Mouse (Mus musculus) intestine, postnatal 0 days (tissue): ENCODE results near the gene Lonrf3. TPM values are rescaled to one million over a fixed set of nuclear protein-coding genes. Genes with fewer than 3 reads are reported as not detected.

Experiments
- ATAC-seq: fragments of 200-750 bp; cut with Nextera tagmentation; 2 replicates; pipeline ENCODE4 v1.8.0; 2017; ENCODE audit warnings: mild to moderate bottlenecking, moderate TSS enrichment, moderate library complexity
- H3K27ac ChIP-seq: fragments of 300-500 bp; sonication (generic); 2 replicates; pipeline ENCODE4 v1.5.1; 2014; ENCODE audit warnings: mild to moderate bottlenecking, low read depth, low read length, moderate library complexity
- H3K27me3 ChIP-seq: fragments of 300-500 bp; sonication (generic); replicated peaks from 2 replicates; pipeline ENCODE4 v1.6.1; 2014; ENCODE audit warnings: low read length, mixed read lengths; ENCODE audit not compliant: control insufficient read depth, insufficient read depth
- H3K36me3 ChIP-seq: fragments of 300-500 bp; sonication (generic); 2 replicates; pipeline ENCODE4 v1.6.1; 2014; ENCODE audit warnings: mild to moderate bottlenecking, moderate library complexity; ENCODE audit not compliant: control insufficient read depth, insufficient read depth
- H3K4me1 ChIP-seq: fragments of 300-500 bp; sonication (generic); replicated peaks from 2 replicates; pipeline ENCODE4 v1.6.1; 2014; ENCODE audit warnings: antibody characterized with exemption, low read length, mixed read lengths; ENCODE audit not compliant: control insufficient read depth, insufficient read depth
- H3K4me2 ChIP-seq: fragments of 300-500 bp; sonication (generic); replicated peaks from 2 replicates; pipeline ENCODE4 v1.6.1; 2014; ENCODE audit warnings: low read depth, mild to moderate bottlenecking, moderate library complexity
- H3K4me3 ChIP-seq: fragments of 300-500 bp; sonication (generic); 2 replicates; pipeline ENCODE4 v1.5.1; 2014; ENCODE audit warnings: low read depth, low read length
- H3K9ac ChIP-seq: fragments of 300-500 bp; sonication (generic); 2 replicates; pipeline ENCODE4 v1.6.1; 2014; ENCODE audit warnings: mild to moderate bottlenecking, low read depth, low read length
- H3K9me3 ChIP-seq: fragments of 300-500 bp; sonication (generic); 2 replicates; pipeline ENCODE4 v1.6.1; 2016; ENCODE audit warnings: mixed run types; ENCODE audit not compliant: control insufficient read depth
- CTCF ChIP-seq: sonication (generic); IDR thresholded peaks from 2 replicates; pipeline ENCODE4 v1.5.1; 2016; ENCODE audit warnings: low read depth, mild to moderate bottlenecking, control low read depth, antibody characterized with exemption, moderate library complexity
- WGBS: fragments of 180-500 bp; shearing (Covaris S2); extraction: QIAGEN DNeasy Blood & Tissue Kit; methylation state at CpG from one replicate; pipeline ENCODE4 v1.1.7; 2014; 5-methylcytosine and 5-hydroxymethylcytosine counted together
- polyA plus RNA-seq: library from polyadenylated mRNA; unstranded; fragments of >200 nt; fragmentation: Nextera tagmentation; extraction: Ambion mirVana; gene quantifications from 2 replicates; pipeline ENCODE4 v1.2.1, GENCODE M21; 2015

Gene Lonrf3
- polyA plus RNA-seq, 1 experiment from 2014 or later: 0.64 TPM

- peak overlapping the region; percentile 17; the same call in 1 of the 2 replicates for H3K9ac ChIP-seq
- H3K9me3 ChIP-seq: no peaks in the 10 kb centered on the region
- peak; percentile 75 for ATAC-seq
- H3K27ac ChIP-seq: no peak overlapping the region
- no peak for TF ChIP-seq CTCF
- no peaks in the 10 kb centered on the region for H3K4me1 ChIP-seq
- no peaks in the 10 kb centered on the region for H3K36me3 ChIP-seq
- peak overlapping the region; percentile 50 for H3K4me3 ChIP-seq
- H3K27me3 ChIP-seq: peaks cover 2% of the 10 kb centered on the region; the same call in 1 of the 2 replicates
- peak overlapping the region; percentile 78 for H3K4me2 ChIP-seq
- 19% methylated on average over 30 of the region's 44 CpGs for WGBS
Measured at GRCm38 (mm10) chrX:36329849-36330411, 1.8 kb downstream of the Lonrf3 start.

GRCm38 (mm10) chrX:36352446-36352845, 24.3 kb downstream of the Lonrf3 start:
- Histone ChIP-seq H3K27me3 (no peaks in the 10 kb centered on the region), H3K4me3 (no peak overlapping the region), H3K4me1 (no peaks in the 10 kb centered on the region), H3K9ac (no peak overlapping the region), H3K27ac (no peak overlapping the region), H3K36me3 (no peaks in the 10 kb centered on the region), H3K4me2 (no peak overlapping the region), H3K9me3 (no peaks in the 10 kb centered on the region)
- no peak for ATAC-seq
- peak; percentile 53 for TF ChIP-seq CTCF
- 74% methylated on average over 3 of the region's 3 CpGs for WGBS

- no peak overlapping the region for H3K27ac ChIP-seq
- H3K9me3 ChIP-seq: no peaks in the 10 kb centered on the region
- no peaks in the 10 kb centered on the region for H3K4me1 ChIP-seq
- H3K4me3 ChIP-seq: no peak overlapping the region
- ATAC-seq: peak; percentile 70
- H3K36me3 ChIP-seq: no peaks in the 10 kb centered on the region
- H3K27me3 ChIP-seq: no peaks in the 10 kb centered on the region
- no peak for TF ChIP-seq CTCF
- H3K4me2 ChIP-seq: no peak overlapping the region
- no peak overlapping the region for H3K9ac ChIP-seq
Measured at GRCm38 (mm10) chrX:36385340-36385739, 57.2 kb downstream of the Lonrf3 start.

GRCm38 (mm10) chrX:36389971-36390370, 61.8 kb downstream of the Lonrf3 start:
- Histone ChIP-seq H3K9ac (no peak overlapping the region), H3K27ac (no peak overlapping the region; the same call in 1 of the 2 replicates), H3K9me3 (no peaks in the 10 kb centered on the region), H3K36me3 (no peaks in the 10 kb centered on the region), H3K4me1 (no peaks in the 10 kb centered on the region), H3K27me3 (no peaks in the 10 kb centered on the region), H3K4me2 (no peak overlapping the region), H3K4me3 (no peak overlapping the region)
- ATAC-seq: no peak
- no peak for TF ChIP-seq CTCF
- WGBS: 60% methylated on average over 3 of the region's 3 CpGs

- ATAC-seq: peak; percentile 95
- WGBS: 48% methylated on average over 2 of the region's 2 CpGs
- no peak overlapping the region for H3K9ac ChIP-seq
Measured at GRCm38 (mm10) chrX:36390503-36390902, 62.4 kb downstream of the Lonrf3 start.

GRCm38 (mm10) chrX:36392672-36393071, 64.5 kb downstream of the Lonrf3 start:
- H3K4me2 ChIP-seq: no peak overlapping the region
- H3K27me3 ChIP-seq: no peaks in the 10 kb centered on the region
- H3K27ac ChIP-seq: no peak overlapping the region
- no peaks in the 10 kb centered on the region for H3K36me3 ChIP-seq
- 68% methylated on average over 6 of the region's 6 CpGs for WGBS
- no peak for TF ChIP-seq CTCF
- no peak for ATAC-seq
- no peak overlapping the region for H3K4me3 ChIP-seq
- no peaks in the 10 kb centered on the region for H3K9me3 ChIP-seq
- no peaks in the 10 kb centered on the region for H3K4me1 ChIP-seq
- no peak overlapping the region for H3K9ac ChIP-seq

More at GRCm38 (mm10) chrX:36390503-36390902, 62.4 kb downstream of the Lonrf3 start:
- Histone ChIP-seq H3K27ac (no peak overlapping the region), H3K27me3 (no peaks in the 10 kb centered on the region), H3K36me3 (no peaks in the 10 kb centered on the region), H3K4me1 (no peaks in the 10 kb centered on the region), H3K4me3 (no peak overlapping the region), H3K4me2 (no peak overlapping the region), H3K9me3 (no peaks in the 10 kb centered on the region)
- no peak for TF ChIP-seq CTCF
